Mouse (Mus musculus) spleen, adult 2 months (tissue): ENCODE data around the gene Doc2g.

Source experiments
- CTCF ChIP-seq: fragments of 200-500 bp; IDR thresholded peaks from 2 replicates; pipeline ENCODE4 v1.5.1; 2011; ENCODE audit warnings: mild to moderate bottlenecking, inconsistent platforms; ENCODE audit not compliant: insufficient read depth, insufficient read length, insufficient replicate concordance; ENCODE audit errors: extremely low read depth
- POLR2A ChIP-seq: fragments of 200-500 bp; IDR thresholded peaks from 2 replicates; pipeline ENCODE4 v1.6.1; 2011; ENCODE audit warnings: low read depth, low read length, inconsistent platforms

- TF ChIP-seq CTCF (no peak), POLR2A (no peak)
Observed at GRCm38 (mm10) chr19:3975866-3976265, 27.2 kb upstream of the Doc2g start.
